Mouse (Mus musculus): ENCODE measurements around the gene Ap3m1. TPM values are rescaled to one million over a fixed set of nuclear protein-coding genes. Genes with fewer than 3 reads are reported as not detected.
"Not testable (repeated sequence)": the region's sequence is repeated elsewhere in the genome, so short reads cannot be mapped to it uniquely, and the experiment has no call there.

Ap3m1 gene
- polyA plus RNA-seq, 1 experiment, result 15.1 TPM

- peaks cover 10% of the 10 kb centered on the region for H3K36me3 ChIP-seq (ENCODE audit: control insufficient read depth, insufficient read depth)
These were observed 44.4 kb upstream of the Ap3m1 start for GRCm38 (mm10) chr14:21096689-21097088.

GRCm38 (mm10) chr14:21096279-21096678 is 44.0 kb upstream of the Ap3m1 start:
- no peak overlapping the region for H3K4me2 ChIP-seq (ENCODE audit: low read depth)
- H3K4me3 ChIP-seq, result no peak overlapping the region
- H3K36me3 ChIP-seq (ENCODE audit: control insufficient read depth, insufficient read depth), result peaks cover 10% of the 10 kb centered on the region
- H3K27me3 ChIP-seq (ENCODE audit: control insufficient read depth, insufficient read depth, insufficient read length), result no peaks in the 10 kb centered on the region
- no peak overlapping the region for H3ac ChIP-seq (ENCODE audit: control insufficient read depth, insufficient read length)
- no peaks in the 10 kb centered on the region for H3K79me2 ChIP-seq (ENCODE audit: control insufficient read depth, insufficient read depth)
- TF ChIP-seq E2F4 (IDR thresholded peaks at IDR 0.05; ENCODE audit: insufficient read depth) (no peak), POLR2AphosphoS2 (IDR thresholded peaks at IDR 0.05; ENCODE audit: insufficient read length, low read depth) (no peak), SRF (IDR thresholded peaks at IDR 0.05; ENCODE audit: control insufficient read depth, insufficient read length, low read depth) (no peak), REST (IDR thresholded peaks at IDR 0.05; ENCODE audit: insufficient read depth, insufficient read length) (no peak), TCF3 (IDR thresholded peaks at IDR 0.05; ENCODE audit: insufficient read length, low read depth) (no peak), POLR2A (IDR thresholded peaks at IDR 0.05; ENCODE audit: insufficient read length, low read depth) (no peak), MAX (IDR thresholded peaks at IDR 0.05; ENCODE audit: low read depth) (no peak), CEBPB (IDR thresholded peaks at IDR 0.05; ENCODE audit: insufficient read depth, poor library complexity, severe bottlenecking) (no peak), USF1 (IDR thresholded peaks at IDR 0.05; ENCODE audit: low read depth) (no peak), MYOD1 (IDR thresholded peaks at IDR 0.05; ENCODE audit: control insufficient read depth in 1 of 3, insufficient read length in 2 of 3, low read depth in 2 of 3) (no peak), MYOG (IDR thresholded peaks at IDR 0.05; ENCODE audit: control insufficient read depth in 1 of 3, insufficient read depth in 1 of 3, insufficient read length in 2 of 3, low read depth in 2 of 3) (no peak), TCF12 (IDR thresholded peaks at IDR 0.05; ENCODE audit: insufficient read depth, poor library complexity, severe bottlenecking) (no peak)

More at GRCm38 (mm10) chr14:21096689-21097088, 44.4 kb upstream of the Ap3m1 start:
- Histone ChIP-seq H3K79me2 (ENCODE audit: control insufficient read depth, insufficient read depth) (no peaks in the 10 kb centered on the region), H3K4me3 (no peak overlapping the region), H3K4me2 (ENCODE audit: low read depth) (no peak overlapping the region), H3K27me3 (ENCODE audit: control insufficient read depth, insufficient read depth, insufficient read length) (no peaks in the 10 kb centered on the region), H3ac (ENCODE audit: control insufficient read depth, insufficient read length) (no peak overlapping the region)
- TF ChIP-seq E2F4 (IDR thresholded peaks at IDR 0.05; ENCODE audit: insufficient read depth), result no peak
- TF ChIP-seq CEBPB (IDR thresholded peaks at IDR 0.05; ENCODE audit: insufficient read depth, poor library complexity, severe bottlenecking), result no peak
- TF ChIP-seq SRF (IDR thresholded peaks at IDR 0.05; ENCODE audit: control insufficient read depth, insufficient read length, low read depth), result no peak
- no peak for TF ChIP-seq MYOD1 (IDR thresholded peaks at IDR 0.05; ENCODE audit: control insufficient read depth in 1 of 3, insufficient read length in 2 of 3, low read depth in 2 of 3)
- TF ChIP-seq REST (IDR thresholded peaks at IDR 0.05; ENCODE audit: insufficient read depth, insufficient read length), result no peak
- TF ChIP-seq MAX (IDR thresholded peaks at IDR 0.05; ENCODE audit: low read depth), result no peak
- TF ChIP-seq TCF12 (IDR thresholded peaks at IDR 0.05; ENCODE audit: insufficient read depth, poor library complexity, severe bottlenecking), result no peak
- no peak for TF ChIP-seq POLR2AphosphoS2 (IDR thresholded peaks at IDR 0.05; ENCODE audit: insufficient read length, low read depth)
- TF ChIP-seq POLR2A (IDR thresholded peaks at IDR 0.05; ENCODE audit: insufficient read length, low read depth), result no peak
- no peak for TF ChIP-seq TCF3 (IDR thresholded peaks at IDR 0.05; ENCODE audit: insufficient read length, low read depth)
- no peak for TF ChIP-seq MYOG (IDR thresholded peaks at IDR 0.05; ENCODE audit: control insufficient read depth in 1 of 3, insufficient read depth in 1 of 3, insufficient read length in 2 of 3, low read depth in 2 of 3)

- peaks cover 10% of the 10 kb centered on the region for H3K36me3 ChIP-seq (ENCODE audit: control insufficient read depth, insufficient read depth)
- not testable (repeated sequence) for H3K4me2 ChIP-seq (ENCODE audit: low read depth); H3K79me2 ChIP-seq (ENCODE audit: control insufficient read depth, insufficient read depth); H3K27me3 ChIP-seq (ENCODE audit: control insufficient read depth, insufficient read depth, insufficient read length); H3ac ChIP-seq (ENCODE audit: control insufficient read depth, insufficient read length); H3K4me3 ChIP-seq
These were observed 41.9 kb upstream of the Ap3m1 start for GRCm38 (mm10) chr14:21094161-21094560.

- TF ChIP-seq SRF (IDR thresholded peaks at IDR 0.05; ENCODE audit: control insufficient read depth, insufficient read length, low read depth), result no peak
- TF ChIP-seq CEBPB (IDR thresholded peaks at IDR 0.05; ENCODE audit: insufficient read depth, poor library complexity, severe bottlenecking), result no peak
- TF ChIP-seq REST (IDR thresholded peaks at IDR 0.05; ENCODE audit: insufficient read depth, insufficient read length), result no peak
- TF ChIP-seq USF1 (IDR thresholded peaks at IDR 0.05; ENCODE audit: low read depth), result no peak
- TF ChIP-seq MAX (IDR thresholded peaks at IDR 0.05; ENCODE audit: low read depth), result no peak
- TF ChIP-seq E2F4 (IDR thresholded peaks at IDR 0.05; ENCODE audit: insufficient read depth), result no peak
- no peak for TF ChIP-seq POLR2A (IDR thresholded peaks at IDR 0.05; ENCODE audit: insufficient read length, low read depth)
- Histone ChIP-seq H3K36me3 (ENCODE audit: control insufficient read depth, insufficient read depth) (peaks cover 10% of the 10 kb centered on the region), H3K79me2 (ENCODE audit: control insufficient read depth, insufficient read depth) (no peaks in the 10 kb centered on the region), H3K4me2 (ENCODE audit: low read depth) (no peak overlapping the region), H3ac (ENCODE audit: control insufficient read depth, insufficient read length) (no peak overlapping the region), H3K4me3 (no peak overlapping the region), H3K27me3 (ENCODE audit: control insufficient read depth, insufficient read depth, insufficient read length) (no peaks in the 10 kb centered on the region)
These were observed 38.7 kb upstream of the Ap3m1 start for GRCm38 (mm10) chr14:21090930-21091486.

GRCm38 (mm10) chr14:21090400-21090799 is 38.1 kb upstream of the Ap3m1 start:
- no peak for TF ChIP-seq SRF (IDR thresholded peaks at IDR 0.05; ENCODE audit: control insufficient read depth, insufficient read length, low read depth)
- TF ChIP-seq CEBPB (IDR thresholded peaks at IDR 0.05; ENCODE audit: insufficient read depth, poor library complexity, severe bottlenecking), result 0 out of 2 replicates have a peak, but pooled peaks have one; percentile 10
- no peak overlapping the region for H3ac ChIP-seq (ENCODE audit: control insufficient read depth, insufficient read length)
- H3K79me2 ChIP-seq (ENCODE audit: control insufficient read depth, insufficient read depth), result no peaks in the 10 kb centered on the region
- H3K4me3 ChIP-seq, result no peak overlapping the region
- H3K27me3 ChIP-seq (ENCODE audit: control insufficient read depth, insufficient read depth, insufficient read length), result no peaks in the 10 kb centered on the region
- peaks cover 10% of the 10 kb centered on the region for H3K36me3 ChIP-seq (ENCODE audit: control insufficient read depth, insufficient read depth)
- H3K4me2 ChIP-seq (ENCODE audit: low read depth), result no peak overlapping the region

Measured in myocyte (in vitro differentiated cells).